Mouse (Mus musculus) limb, embryonic 11.5 days (tissue): ENCODE measurements around the gene Vmn1r15. TPM values are rescaled to one million over a fixed set of nuclear protein-coding genes. Genes with fewer than 3 reads are reported as not detected.

Experiments
- ATAC-seq: fragments of 200-750 bp; cut with Nextera tagmentation; 2 replicates; pipeline ENCODE4 v1.8.0; 2017; ENCODE audit warnings: low read depth; ENCODE audit not compliant: insufficient number of reproducible peaks, low FRiP score, low TSS enrichment
- DNase-seq: peaks from one replicate; pipeline ENCODE4 v3.0.0-alpha.2; 2015; ENCODE audit warnings: low spot score
- H3K27ac ChIP-seq: fragments of 300-500 bp; sonication (generic); replicated peaks from 2 replicates; pipeline ENCODE4 v1.5.1; 2014; ENCODE audit warnings: low read depth, mild to moderate bottlenecking, low read length
- H3K27me3 ChIP-seq: fragments of 300-500 bp; sonication (generic); 2 replicates; pipeline ENCODE4 v1.6.1; 2014; ENCODE audit warnings: mild to moderate bottlenecking, low read length, mixed read lengths; ENCODE audit not compliant: control insufficient read depth, insufficient read depth
- H3K36me3 ChIP-seq: fragments of 300-500 bp; sonication (generic); 2 replicates; pipeline ENCODE4 v1.6.1; 2014; ENCODE audit warnings: mild to moderate bottlenecking, low read length, moderate library complexity, mixed read lengths; ENCODE audit not compliant: control insufficient read depth, insufficient read depth
- H3K4me1 ChIP-seq: fragments of 300-500 bp; sonication (generic); 2 replicates; pipeline ENCODE4 v1.6.1; 2014; ENCODE audit warnings: low read length, mixed read lengths; ENCODE audit not compliant: control insufficient read depth, insufficient read depth
- H3K4me2 ChIP-seq: fragments of 300-500 bp; sonication (generic); 2 replicates; pipeline ENCODE4 v1.6.1; 2014; ENCODE audit warnings: low read depth, mild to moderate bottlenecking, moderate library complexity; ENCODE audit not compliant: severe bottlenecking
- H3K4me3 ChIP-seq: fragments of 300-500 bp; sonication (generic); 2 replicates; pipeline ENCODE4 v1.5.1; 2014; ENCODE audit warnings: low read depth, low read length
- H3K9ac ChIP-seq: fragments of 300-500 bp; sonication (generic); 2 replicates; pipeline ENCODE4 v1.6.1; 2014; ENCODE audit warnings: mild to moderate bottlenecking, low read length
- H3K9me3 ChIP-seq: fragments of 300-500 bp; sonication (generic); 2 replicates; pipeline ENCODE4 v1.6.1; 2016; ENCODE audit warnings: low read length; ENCODE audit not compliant: control insufficient read depth
- WGBS: fragments of 180-500 bp; shearing (Covaris S2); extraction: QIAGEN DNeasy Blood & Tissue Kit; methylation state at CpG from one replicate; pipeline ENCODE4 v1.1.7; 2014; 5-methylcytosine and 5-hydroxymethylcytosine counted together
- polyA plus RNA-seq: library from polyadenylated mRNA; unstranded; fragments of >200 nt; fragmentation: Nextera tagmentation; extraction: Ambion mirVana; gene quantifications from 2 replicates; pipeline ENCODE4 v1.2.1, GENCODE M21; 2014

The Vmn1r15 gene
- not detected in 2 replicates for polyA plus RNA-seq

GRCm38 (mm10) chr6:57257652-57258051 lies at the start of gene Vmn1r15:
Gene Vmn1r15, plus strand, starts transcription at chr6:57257952.
- 78% methylated on average over 1 of the region's 1 CpGs for WGBS
- Histone ChIP-seq H3K9me3 (no peaks in the 10 kb centered on the region), H3K4me3 (no peak within 1 kb of the TSS), H3K4me1 (no peaks in the 10 kb centered on the region), H3K36me3 (no peaks in the 10 kb centered on the region), H3K4me2 (no peak within 1 kb of the TSS), H3K27me3 (no peaks in the 10 kb centered on the region), H3K9ac (no peak within 1 kb of the TSS), H3K27ac (no peak within 1 kb of the TSS)
- DNase-seq = no peak
- no peak for ATAC-seq

GRCm38 (mm10) chr6:57231386-57231785 lies 26.4 kb upstream of the Vmn1r15 start, which contains the start of gene Vmn1r14:
Gene Vmn1r14, plus strand, starts transcription at chr6:57231686.
- H3K27ac ChIP-seq = no peak within 1 kb of the TSS
- no peak for DNase-seq
- H3K27me3 ChIP-seq = no peaks in the 10 kb centered on the region
- H3K4me2 ChIP-seq = no peak within 1 kb of the TSS
- H3K9ac ChIP-seq = no peak within 1 kb of the TSS
- H3K9me3 ChIP-seq = no peaks in the 10 kb centered on the region
- H3K36me3 ChIP-seq = no peaks in the 10 kb centered on the region
- no peaks in the 10 kb centered on the region for H3K4me1 ChIP-seq
- 88% methylated on average over 3 of the region's 3 CpGs for whole genome bisulfite sequencing
- no peak within 1 kb of the TSS for H3K4me3 ChIP-seq
- no peak for ATAC-seq

GRCm38 (mm10) chr6:57260990-57261389 lies 3.2 kb downstream of the Vmn1r15 start:
- WGBS = 83% methylated on average over 2 of the region's 2 CpGs

GRCm38 (mm10) chr6:57271881-57272280 lies 14.1 kb downstream of the Vmn1r15 start:
- H3K9ac ChIP-seq = no peak overlapping the region
- no peaks in the 10 kb centered on the region for H3K27me3 ChIP-seq
- no peak overlapping the region for H3K27ac ChIP-seq
- no peaks in the 10 kb centered on the region for H3K9me3 ChIP-seq
- H3K4me1 ChIP-seq = no peaks in the 10 kb centered on the region
- WGBS = 65% methylated on average over 3 of the region's 3 CpGs
- no peak overlapping the region for H3K4me2 ChIP-seq
- ATAC-seq (no peak), DNase-seq (no peak)
- no peak overlapping the region for H3K4me3 ChIP-seq
- no peaks in the 10 kb centered on the region for H3K36me3 ChIP-seq

More at GRCm38 (mm10) chr6:57260990-57261389, 3.2 kb downstream of the Vmn1r15 start:
- Histone ChIP-seq H3K27ac (no peak overlapping the region), H3K27me3 (no peaks in the 10 kb centered on the region), H3K4me3 (no peak overlapping the region), H3K36me3 (no peaks in the 10 kb centered on the region), H3K9ac (no peak overlapping the region), H3K4me2 (no peak overlapping the region), H3K4me1 (no peaks in the 10 kb centered on the region), H3K9me3 (no peaks in the 10 kb centered on the region)
- ATAC-seq (no peak), DNase-seq (no peak)

- H3K9ac ChIP-seq = no peak overlapping the region
- no peaks in the 10 kb centered on the region for H3K4me1 ChIP-seq
- H3K4me2 ChIP-seq = no peak overlapping the region
- H3K4me3 ChIP-seq = no peak overlapping the region
- no peaks in the 10 kb centered on the region for H3K9me3 ChIP-seq
- H3K27me3 ChIP-seq = no peaks in the 10 kb centered on the region
- no peak for ATAC-seq
- no peak overlapping the region for H3K27ac ChIP-seq
- no peak for DNase-seq
- no peaks in the 10 kb centered on the region for H3K36me3 ChIP-seq
Observed at GRCm38 (mm10) chr6:57272517-57272916, 14.8 kb downstream of the Vmn1r15 start.

GRCm38 (mm10) chr6:57278952-57279351 lies 21.2 kb downstream of the Vmn1r15 start:
- Histone ChIP-seq H3K4me2 (no peak overlapping the region), H3K27me3 (no peaks in the 10 kb centered on the region), H3K4me1 (no peaks in the 10 kb centered on the region), H3K36me3 (no peaks in the 10 kb centered on the region), H3K9ac (no peak overlapping the region), H3K9me3 (no peaks in the 10 kb centered on the region), H3K4me3 (no peak overlapping the region), H3K27ac (no peak overlapping the region)
- no peak for DNase-seq
- ATAC-seq = no peak

Other genes starting within 250 kb of the Vmn1r15 start
- not detected in 2 replicates for gene Vmn1r7, start 232.6 kb upstream of the Vmn1r15 start, polyA plus RNA-seq
- not detected in 2 replicates for gene Vmn1r8, start 225.7 kb upstream of the Vmn1r15 start, polyA plus RNA-seq
- gene Vmn1r9, start 191.2 kb upstream of the Vmn1r15 start, polyA plus RNA-seq = not detected in 2 replicates
- gene Vmn1r10, start 148.5 kb upstream of the Vmn1r15 start, polyA plus RNA-seq = not detected in 2 replicates
- not detected in 2 replicates for gene Vmn1r11, start 124.5 kb upstream of the Vmn1r15 start, polyA plus RNA-seq
- not detected in 2 replicates for gene Vmn1r12, start 101.0 kb upstream of the Vmn1r15 start, polyA plus RNA-seq
- gene Vmn1r13, start 54.7 kb upstream of the Vmn1r15 start, polyA plus RNA-seq = not detected in 2 replicates
- not detected in 2 replicates for gene Vmn1r14, start 26.3 kb upstream of the Vmn1r15 start, polyA plus RNA-seq
- not detected in 2 replicates for gene Vmn1r16, start 71.5 kb downstream of the Vmn1r15 start, polyA plus RNA-seq
- gene Vmn1r17, start 105.8 kb downstream of the Vmn1r15 start, polyA plus RNA-seq = not detected in 2 replicates
- not detected in 2 replicates for gene Vmn1r18, start 137.8 kb downstream of the Vmn1r15 start, polyA plus RNA-seq
- not detected in 2 replicates for gene Vmn1r19, start 145.8 kb downstream of the Vmn1r15 start, polyA plus RNA-seq
- not detected in 2 replicates for gene Vmn1r20, start 171.0 kb downstream of the Vmn1r15 start, polyA plus RNA-seq